Mouse (Mus musculus): Measurements from ENCODE around the gene Nos1ap. TPM values are rescaled to one million over a fixed set of nuclear protein-coding genes. Genes with fewer than 3 reads are reported as not detected.

Nos1ap gene
- polyA plus RNA-seq, 1 experiment: 1.1 TPM

- Histone ChIP-seq H3K4me3 (replicated peaks) (no peak overlapping the region), H3K36me3 (ENCODE audit: control insufficient read depth) (no peaks in the 10 kb centered on the region), H3K4me1 (ENCODE audit: control insufficient read depth) (no peaks in the 10 kb centered on the region), H3K9me3 (ENCODE audit: control insufficient read depth, low read length) (peaks cover 3% of the 10 kb centered on the region; the same call in 1 of the 2 replicates), H3K27me3 (ENCODE audit: control insufficient read depth) (no peaks in the 10 kb centered on the region)
- TF ChIP-seq GATA1 (IDR thresholded peaks at IDR 0.05; ENCODE audit: low read length) (no peak), TAL1 (IDR thresholded peaks at IDR 0.05; ENCODE audit: low read length) (no peak)
Measured at GRCm38 (mm10) chr1:170538481-170539061, 51.1 kb downstream of the Nos1ap start.

DNA sequence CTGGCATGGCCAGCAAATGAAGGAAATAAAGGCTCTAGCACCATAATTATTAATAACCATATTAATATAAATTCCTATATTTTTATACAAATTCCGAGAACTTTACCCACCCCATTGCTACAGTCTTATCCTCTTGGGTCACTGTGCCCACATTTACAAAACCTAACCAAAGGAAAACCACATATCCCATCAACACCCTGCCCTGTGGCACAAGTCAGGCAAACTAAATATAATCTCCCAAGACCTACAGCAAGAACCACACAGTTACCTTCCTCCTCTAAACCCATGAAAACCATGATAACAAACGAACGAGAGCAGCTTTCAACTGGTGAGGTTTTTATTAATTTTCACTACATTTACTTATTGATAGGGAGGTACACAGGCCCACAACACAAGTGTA lies 53.3 kb downstream of the Nos1ap start:
- Histone ChIP-seq H3K27me3 (ENCODE audit: control insufficient read depth) (no peaks in the 10 kb centered on the region), H3K36me3 (ENCODE audit: control insufficient read depth) (no peaks in the 10 kb centered on the region), H3K9me3 (ENCODE audit: control insufficient read depth, low read length) (peaks cover under 1% of the 10 kb centered on the region; the same call in 1 of the 2 replicates), H3K4me1 (ENCODE audit: control insufficient read depth) (no peaks in the 10 kb centered on the region), H3K4me3 (replicated peaks) (no peak overlapping the region)
- TF ChIP-seq GATA1 (IDR thresholded peaks at IDR 0.05; ENCODE audit: low read length): no peak
- TF ChIP-seq TAL1 (IDR thresholded peaks at IDR 0.05; ENCODE audit: low read length): no peak

DNA sequence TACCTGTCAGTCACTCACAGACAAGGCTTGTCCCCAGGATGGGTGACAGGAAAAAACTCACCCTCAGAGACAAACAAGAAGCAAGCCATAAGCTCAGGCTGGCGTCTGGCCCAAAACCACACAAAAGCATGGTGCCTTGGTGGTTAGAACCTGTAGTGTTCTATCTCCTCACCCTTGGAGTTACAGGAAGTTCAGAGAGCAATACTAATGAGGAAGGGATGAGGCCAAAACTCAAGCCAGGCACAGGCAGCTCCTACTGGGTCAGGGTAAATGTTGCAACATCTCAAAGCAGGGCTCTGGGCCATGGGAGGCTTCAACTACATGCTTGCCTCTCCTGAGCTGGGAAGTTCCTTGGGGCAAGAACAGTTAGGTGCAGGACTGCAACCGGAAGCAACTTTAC lies 54.4 kb downstream of the Nos1ap start:
- H3K4me1 ChIP-seq (ENCODE audit: control insufficient read depth): no peaks in the 10 kb centered on the region
- TF ChIP-seq TAL1 (IDR thresholded peaks at IDR 0.05; ENCODE audit: low read length) (no peak), GATA1 (IDR thresholded peaks at IDR 0.05; ENCODE audit: low read length) (no peak)
- H3K9me3 ChIP-seq (ENCODE audit: control insufficient read depth, low read length): no peaks in the 10 kb centered on the region
- H3K4me3 ChIP-seq (replicated peaks): no peak overlapping the region
- no peaks in the 10 kb centered on the region for H3K36me3 ChIP-seq (ENCODE audit: control insufficient read depth)
- no peaks in the 10 kb centered on the region for H3K27me3 ChIP-seq (ENCODE audit: control insufficient read depth)

- Histone ChIP-seq H3K36me3 (ENCODE audit: control insufficient read depth) (no peaks in the 10 kb centered on the region), H3K4me1 (ENCODE audit: control insufficient read depth) (no peaks in the 10 kb centered on the region), H3K9me3 (ENCODE audit: control insufficient read depth, low read length) (no peaks in the 10 kb centered on the region), H3K27me3 (ENCODE audit: control insufficient read depth) (no peaks in the 10 kb centered on the region), H3K4me3 (replicated peaks) (no peak overlapping the region)
- no peak for TF ChIP-seq TAL1 (IDR thresholded peaks at IDR 0.05; ENCODE audit: low read length)
- no peak for TF ChIP-seq GATA1 (IDR thresholded peaks at IDR 0.05; ENCODE audit: low read length)
Measured at GRCm38 (mm10) chr1:170531286-170531685, 58.4 kb downstream of the Nos1ap start.

- H3K27me3 ChIP-seq (ENCODE audit: control insufficient read depth): no peaks in the 10 kb centered on the region
- H3K4me3 ChIP-seq (replicated peaks): no peak overlapping the region
- no peaks in the 10 kb centered on the region for H3K4me1 ChIP-seq (ENCODE audit: control insufficient read depth)
- TF ChIP-seq TAL1 (IDR thresholded peaks at IDR 0.05; ENCODE audit: low read length): no peak
- no peak for TF ChIP-seq GATA1 (IDR thresholded peaks at IDR 0.05; ENCODE audit: low read length)
- H3K36me3 ChIP-seq (ENCODE audit: control insufficient read depth): no peaks in the 10 kb centered on the region
- no peaks in the 10 kb centered on the region for H3K9me3 ChIP-seq (ENCODE audit: control insufficient read depth, low read length)
Measured at GRCm38 (mm10) chr1:170530456-170530855, 59.2 kb downstream of the Nos1ap start.

- Histone ChIP-seq H3K9me3 (ENCODE audit: control insufficient read depth, low read length) (peaks cover 13% of the 10 kb centered on the region), H3K4me3 (replicated peaks) (no peak overlapping the region), H3K36me3 (ENCODE audit: control insufficient read depth) (no peaks in the 10 kb centered on the region), H3K4me1 (ENCODE audit: control insufficient read depth) (no peaks in the 10 kb centered on the region), H3K27me3 (ENCODE audit: control insufficient read depth) (no peaks in the 10 kb centered on the region)
- TF ChIP-seq GATA1 (IDR thresholded peaks at IDR 0.05; ENCODE audit: low read length): no peak
- no peak for TF ChIP-seq TAL1 (IDR thresholded peaks at IDR 0.05; ENCODE audit: low read length)
Measured at GRCm38 (mm10) chr1:170522891-170523290, 66.8 kb downstream of the Nos1ap start.

DNA sequence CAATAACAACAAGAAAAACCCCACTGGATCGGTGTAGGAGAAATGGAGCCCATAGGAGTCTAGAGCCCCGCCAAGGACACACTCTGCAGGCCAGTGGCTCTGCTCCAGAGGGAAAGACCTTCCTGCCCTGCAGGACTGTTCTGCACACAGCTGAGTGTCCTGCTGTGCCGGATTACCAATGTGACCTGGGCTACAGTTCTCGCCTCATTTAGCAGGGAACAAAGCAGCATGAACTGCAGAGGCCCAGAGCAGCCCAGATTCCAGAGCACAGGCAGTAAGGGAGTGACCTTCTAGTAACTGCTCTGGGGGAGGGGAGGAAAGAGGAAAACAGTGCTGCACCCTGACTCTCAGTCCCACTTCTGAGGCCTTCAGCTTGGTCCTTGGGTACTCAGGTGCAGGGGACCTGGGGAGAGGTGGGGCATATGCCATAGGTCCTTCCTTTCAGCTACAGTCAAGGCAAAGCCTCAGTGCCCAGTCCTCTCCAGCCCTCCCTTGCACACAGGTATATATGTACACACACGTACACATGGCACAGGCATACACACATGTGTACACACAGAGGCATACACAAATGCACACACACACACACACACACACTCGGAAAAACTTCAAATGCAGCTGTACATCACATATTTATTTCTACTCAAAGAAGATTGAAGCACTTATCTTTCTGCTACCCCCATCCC lies 68.0 kb downstream of the Nos1ap start:
- no peaks in the 10 kb centered on the region for H3K36me3 ChIP-seq (ENCODE audit: control insufficient read depth)
- no peaks in the 10 kb centered on the region for H3K4me1 ChIP-seq (ENCODE audit: control insufficient read depth)
- TF ChIP-seq TAL1 (IDR thresholded peaks at IDR 0.05; ENCODE audit: low read length): no peak
- TF ChIP-seq GATA1 (IDR thresholded peaks at IDR 0.05; ENCODE audit: low read length): no peak
- no peaks in the 10 kb centered on the region for H3K27me3 ChIP-seq (ENCODE audit: control insufficient read depth)
- H3K9me3 ChIP-seq (ENCODE audit: control insufficient read depth, low read length): peaks cover 20% of the 10 kb centered on the region
- no peak overlapping the region for H3K4me3 ChIP-seq (replicated peaks)

GRCm38 (mm10) chr1:170520206-170520605 lies 69.5 kb downstream of the Nos1ap start:
- no peak for TF ChIP-seq GATA1 (IDR thresholded peaks at IDR 0.05; ENCODE audit: low read length)
- TF ChIP-seq TAL1 (IDR thresholded peaks at IDR 0.05; ENCODE audit: low read length): no peak
- Histone ChIP-seq H3K4me1 (ENCODE audit: control insufficient read depth) (no peaks in the 10 kb centered on the region), H3K9me3 (ENCODE audit: control insufficient read depth, low read length) (peaks cover 21% of the 10 kb centered on the region), H3K4me3 (replicated peaks) (no peak overlapping the region), H3K36me3 (ENCODE audit: control insufficient read depth) (no peaks in the 10 kb centered on the region), H3K27me3 (ENCODE audit: control insufficient read depth) (no peaks in the 10 kb centered on the region)

GRCm38 (mm10) chr1:170519631-170520030 lies 70.0 kb downstream of the Nos1ap start:
- TF ChIP-seq GATA1 (IDR thresholded peaks at IDR 0.05; ENCODE audit: low read length) (no peak), TAL1 (IDR thresholded peaks at IDR 0.05; ENCODE audit: low read length) (no peak)
- Histone ChIP-seq H3K4me3 (replicated peaks) (no peak overlapping the region), H3K9me3 (ENCODE audit: control insufficient read depth, low read length) (peaks cover 21% of the 10 kb centered on the region)

More at GRCm38 (mm10) chr1:170519631-170520030, 70.0 kb downstream of the Nos1ap start:
- H3K27me3 ChIP-seq (ENCODE audit: control insufficient read depth): no peaks in the 10 kb centered on the region
- no peaks in the 10 kb centered on the region for H3K4me1 ChIP-seq (ENCODE audit: control insufficient read depth)
- no peaks in the 10 kb centered on the region for H3K36me3 ChIP-seq (ENCODE audit: control insufficient read depth)
